Mouse (Mus musculus): ENCODE results near the gene Ifnar2.

DNA sequence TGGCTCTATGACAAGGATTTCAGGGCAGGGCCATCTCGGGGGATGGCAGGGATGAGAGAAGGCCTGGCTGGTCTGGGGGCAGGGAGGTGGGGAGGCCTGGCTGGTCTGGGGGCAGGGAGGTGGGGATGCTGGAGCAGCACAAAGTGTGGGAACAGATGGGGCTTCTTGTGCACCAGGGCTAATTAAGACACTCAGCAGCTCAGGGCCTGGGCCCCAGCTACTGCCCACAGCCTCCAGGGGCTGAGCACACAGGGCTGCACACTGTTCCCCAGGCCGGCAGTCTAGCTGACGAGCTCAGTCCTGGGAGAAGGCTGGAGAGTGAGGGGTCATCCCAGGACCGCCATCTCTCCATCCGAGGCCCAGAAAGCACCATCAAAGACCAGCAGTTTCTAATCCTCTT, 35.1 kb upstream of the Ifnar2 start:
- no peak for TF ChIP-seq CTCF (IDR thresholded peaks at IDR 0.05; ENCODE audit: low read depth)
- TF ChIP-seq EP300 (IDR thresholded peaks at IDR 0.05; ENCODE audit: low read depth), result no peak
